Comparison of ENCODE assay signal across 21 mouse cellular contexts in genomic region chr7:126267606-126268005, GRCm38 (mm10). TPM values are rescaled to one million over a fixed set of nuclear protein-coding genes. Genes with fewer than 3 reads are reported as not detected.
A peak's percentile ranks its signal among the peaks of the same experiment; 100 is the strongest.
DNase-seq lines count a peak whose midpoint lies in the region; ATAC-seq and TF ChIP-seq lines count a peak whose summit lies in the region.
"Had no signal": no experiment of that assay in that cellular context is flagged by ENCODE, and none has a peak within 500 bp of the region (broad histone marks: within the 10 kb centered on the region; RNA-seq: fewer than 3 reads in every experiment).

No protein-coding gene starts in this region.

- no peak overlapping the region for H3K4me3 ChIP-seq in cerebellum, adult 2 months (replicated peaks; ENCODE audit: insufficient read depth, low read depth, low read length)
- H3K4me3 ChIP-seq in layer of hippocampus, adult 2 months: no peak overlapping the region
- H3K4me3 ChIP-seq in neural tube, embryonic 13.5 days: no peak overlapping the region
- H3K4me3 ChIP-seq in stomach, postnatal 0 days (ENCODE audit: low read depth, low read length): no peak overlapping the region
- H3K4me3 ChIP-seq: embryonic facial prominence, embryonic 13.5 days; embryonic facial prominence, embryonic 15.5 days; erythroblast, embryonic 14.5 days; forebrain, embryonic 10.5 days; forebrain, embryonic 12.5 days had no signal

- no peaks in the 10 kb centered on the region for H3K27me3 ChIP-seq in cerebellum, adult 2 months (ENCODE audit: control insufficient read depth, insufficient read depth, low read length)
- H3K27me3 ChIP-seq in neural tube, embryonic 13.5 days: peaks cover 13% of the 10 kb centered on the region
- no peaks in the 10 kb centered on the region for H3K27me3 ChIP-seq in stomach, postnatal 0 days (ENCODE audit: control insufficient read depth, insufficient read depth, low read length)
- H3K27me3 ChIP-seq: embryonic facial prominence, embryonic 13.5 days; embryonic facial prominence, embryonic 15.5 days had no signal

- ATAC-seq in neural tube, embryonic 13.5 days (ENCODE audit: low read depth): no peak
- ATAC-seq in stomach, postnatal 0 days (ENCODE audit: low FRiP score, low TSS enrichment): no peak
- ATAC-seq: forebrain, embryonic 14.5 days; forebrain, embryonic 16.5 days had no signal

- TF ChIP-seq POLR2A in cerebellum, adult 2 months (IDR thresholded peaks at IDR 0.05; ENCODE audit: borderline replicate concordance, insufficient read depth, low read length): no peak

- no peaks in the 10 kb centered on the region for H3K9me3 ChIP-seq in neural tube, embryonic 13.5 days
- no peaks in the 10 kb centered on the region for H3K9me3 ChIP-seq in stomach, postnatal 0 days (ENCODE audit: control insufficient read depth, low read length)
- H3K9me3 ChIP-seq: embryonic facial prominence, embryonic 13.5 days; embryonic facial prominence, embryonic 15.5 days; forebrain, embryonic 10.5 days; forebrain, embryonic 12.5 days had no signal

- no peak overlapping the region for H3K4me2 ChIP-seq in neural tube, embryonic 13.5 days
- H3K4me2 ChIP-seq in stomach, postnatal 0 days (replicated peaks; ENCODE audit: low read depth): no peak overlapping the region
- H3K4me2 ChIP-seq: embryonic facial prominence, embryonic 13.5 days; embryonic facial prominence, embryonic 15.5 days; forebrain, embryonic 12.5 days had no signal

- no peak overlapping the region for H3K27ac ChIP-seq in cerebellum, adult 2 months (ENCODE audit: insufficient read depth, low read length)
- H3K27ac ChIP-seq in layer of hippocampus, adult 2 months: peak overlapping the region; percentile 6; the same call in 1 of the 2 replicates
- H3K27ac ChIP-seq in neural tube, embryonic 13.5 days (replicated peaks): no peak overlapping the region
- no peak overlapping the region for H3K27ac ChIP-seq in stomach, postnatal 0 days (replicated peaks)
- H3K27ac ChIP-seq: embryonic facial prominence, embryonic 13.5 days; embryonic facial prominence, embryonic 15.5 days; forebrain, embryonic 10.5 days; forebrain, embryonic 12.5 days had no signal

- no peak for TF ChIP-seq CTCF in cerebellum, adult 2 months (IDR thresholded peaks at IDR 0.05; ENCODE audit: borderline replicate concordance, insufficient read depth, low read depth, low read length)
- TF ChIP-seq CTCF in layer of hippocampus, adult 2 months (conservative IDR thresholded peaks at IDR 0.05): no peak
- no peak for TF ChIP-seq CTCF in stomach, postnatal 0 days (IDR thresholded peaks at IDR 0.05; ENCODE audit: low read depth)

- no peaks in the 10 kb centered on the region for H3K36me3 ChIP-seq in neural tube, embryonic 13.5 days
- no peaks in the 10 kb centered on the region for H3K36me3 ChIP-seq in stomach, postnatal 0 days (ENCODE audit: control insufficient read depth, insufficient read depth, low read length)
- H3K36me3 ChIP-seq: embryonic facial prominence, embryonic 13.5 days; embryonic facial prominence, embryonic 15.5 days; forebrain, embryonic 10.5 days; forebrain, embryonic 12.5 days had no signal

- H3K9ac ChIP-seq in neural tube, embryonic 13.5 days: 0 out of 2 replicates have a peak overlapping the region, but pooled peaks have one; percentile 26
- peak overlapping the region; percentile 8; the same call in 1 of the 2 replicates for H3K9ac ChIP-seq in stomach, postnatal 0 days (ENCODE audit: low read length)
- H3K9ac ChIP-seq: embryonic facial prominence, embryonic 13.5 days; embryonic facial prominence, embryonic 15.5 days; forebrain, embryonic 12.5 days had no signal

- peak; percentile 51 to 65 for DNase-seq in cerebellum, adult 2 months
- no peak for DNase-seq in cerebellum, adult 9-10 months
- no peak for DNase-seq in layer of hippocampus, adult 2 months (ENCODE audit: low spot score in 2 of 2)
- no peak for DNase-seq in layer of hippocampus, postnatal 25 days (ENCODE audit: extremely low spot score in 1 of 2, low spot score in 1 of 2)
- DNase-seq in neural tube, embryonic 10.5 days (ENCODE audit: extremely low spot score, low spot score): no peak
- no peak for DNase-seq in stomach, postnatal 0 days (ENCODE audit: low spot score)
- no peak for DNase-seq in heart, adult 9 months (ENCODE audit: low spot score in 2 of 2)
- DNase-seq: adrenal gland, adult 2 months; adrenal gland, postnatal 10 days; adrenal gland, postnatal 25 days; cerebellum, adult 9-11 months; cerebellum, postnatal 14 days; embryo, embryonic 11 days had no signal

- WGBS in cerebellum, adult 2 months: 4% methylated on average over 8 of the region's 8 CpGs
- 57% methylated on average over 8 of the region's 8 CpGs for WGBS in neural tube, embryonic 13.5 days
- 58% methylated on average over 8 of the region's 8 CpGs for WGBS in stomach, postnatal 0 days

- no peak for TF ChIP-seq EP300 in stomach, postnatal 0 days (optimal IDR thresholded peaks at IDR 0.05)

- H3K4me1 ChIP-seq in cerebellum, adult 2 months (ENCODE audit: control insufficient read depth, insufficient read depth, low read length): peaks cover 28% of the 10 kb centered on the region
- H3K4me1 ChIP-seq in neural tube, embryonic 13.5 days (replicated peaks): peaks cover 48% of the 10 kb centered on the region
- H3K4me1 ChIP-seq in stomach, postnatal 0 days (replicated peaks; ENCODE audit: control insufficient read depth, insufficient read depth): no peaks in the 10 kb centered on the region; the same call in 1 of the 2 replicates

RNA-seq across cellular contexts. Expression of gene Sbk1, which starts 4.8 kb away (rescaled TPM):
- polyA plus RNA-seq in cerebellum, adult 2 months (2012; rRNA removed): 227 and 282 TPM in 2 replicates
- total RNA-seq in layer of hippocampus, adult 2 months (2021): 10 to 100 TPM; 71.9 to 73.3 TPM
- total RNA-seq in layer of hippocampus, postnatal 25 days (2021): 10 to 100 TPM; 98.2 to 99.0 TPM
- polyA plus RNA-seq in neural tube, embryonic 13.5 days (2015; fragmentation: Nextera tagmentation; extraction: Ambion mirVana): 238 and 247 TPM in 2 replicates
- 4.0 and 5.3 TPM in 2 replicates for polyA plus RNA-seq in stomach, postnatal 0 days (2015; fragmentation: Nextera tagmentation; extraction: Ambion mirVana)

Comparison
In these comparisons a context has a peak if more than half of its experiments do, and no peak if none do; other contexts are left out.
1. DNase-seq: peak in cerebellum, adult 2 months (2 of 2); none in cerebellum, adult 9-10 months (single experiment), layer of hippocampus, adult 2 months (0 of 2), layer of hippocampus, postnatal 25 days (0 of 2), neural tube, embryonic 10.5 days (single experiment), stomach, postnatal 0 days (single experiment) and heart, adult 9 months (0 of 2).
2. RNA of gene Sbk1, which starts 4.8 kb away (polyA plus RNA-seq): 238 to 247 TPM in neural tube, embryonic 13.5 days and 227 to 282 TPM in cerebellum, adult 2 months; 4.0 to 5.3 TPM in stomach, postnatal 0 days; every median in the first group is over 10 times any median in the second.